Mouse (Mus musculus): ENCODE measurements around the gene Rab11fip3.

Rab11fip3 gene

DNA sequence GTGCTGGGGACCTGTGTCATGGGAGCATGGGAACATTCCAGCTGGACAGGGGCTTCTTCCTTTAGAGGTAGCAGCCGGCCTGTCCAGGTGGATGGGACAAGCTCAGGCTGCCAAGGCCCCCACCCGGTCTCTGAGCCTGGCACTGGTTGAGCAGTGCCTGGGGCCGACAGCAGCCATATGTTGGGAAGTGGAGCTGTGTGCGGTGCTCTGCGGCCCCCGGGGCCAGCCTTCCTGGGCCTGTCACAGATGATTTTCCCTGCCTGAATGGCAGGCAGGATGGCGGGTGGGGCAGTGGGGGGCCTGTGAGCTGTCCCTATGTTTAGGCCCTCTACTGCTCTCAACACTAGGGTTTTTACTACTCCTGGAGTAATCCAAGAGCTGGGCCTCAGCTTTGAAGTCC, 113.2 kb downstream of the Rab11fip3 start:
- no peak for DNase-seq (ENCODE audit: low spot score)

DNA sequence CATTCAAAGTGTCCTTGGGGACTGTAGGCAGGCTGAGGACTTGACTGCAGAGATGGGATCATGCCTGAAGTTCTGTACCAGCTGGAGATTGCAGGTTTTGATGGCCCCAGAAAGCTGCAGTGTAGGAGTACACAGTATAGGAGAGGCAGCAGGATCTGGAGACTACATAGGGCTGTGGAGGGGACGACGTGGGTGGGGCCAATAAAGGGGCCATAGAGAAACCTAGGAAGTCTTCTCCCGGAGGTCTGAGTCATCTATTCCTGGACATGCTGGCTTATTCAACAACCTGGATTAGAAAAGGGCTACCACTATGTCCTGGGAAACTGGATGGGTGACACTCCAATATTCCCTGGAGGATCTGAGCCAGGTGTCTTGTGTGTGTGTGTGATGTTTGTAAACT, 113.6 kb downstream of the Rab11fip3 start:
- no peak for DNase-seq (ENCODE audit: low spot score)

- DNase-seq (ENCODE audit: low spot score): no peak
Observed at GRCm38 (mm10) chr17:25954671-25955070, 114.7 kb downstream of the Rab11fip3 start.

DNA sequence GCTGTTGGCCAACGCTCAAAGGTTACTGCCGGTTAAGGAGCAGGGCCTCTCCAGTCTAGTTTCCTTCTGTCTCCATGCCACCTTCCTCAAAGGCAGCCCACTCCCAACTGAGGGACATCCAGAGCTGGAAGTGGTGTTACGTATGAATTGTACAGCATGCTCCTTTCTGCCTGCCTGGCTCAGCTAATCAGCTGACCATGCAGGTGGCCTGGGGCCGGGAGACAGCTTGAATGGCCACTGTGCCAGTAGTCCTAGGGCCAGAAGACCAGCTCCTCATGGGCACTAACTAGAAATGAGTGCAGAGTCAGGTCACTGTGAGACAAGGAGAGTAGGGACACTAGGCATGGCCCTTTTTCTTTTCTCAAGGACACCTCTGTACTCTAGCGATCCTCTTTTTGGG, 116.2 kb downstream of the Rab11fip3 start:
- DNase-seq (ENCODE audit: low spot score): no peak

GRCm38 (mm10) chr17:25951803-25952623, 117.3 kb downstream of the Rab11fip3 start, which contains the start of gene A930017K11Rik:
A930017K11Rik (minus strand) TSS chr17:25952565.
- DNase-seq (ENCODE audit: low spot score): no peak

DNA sequence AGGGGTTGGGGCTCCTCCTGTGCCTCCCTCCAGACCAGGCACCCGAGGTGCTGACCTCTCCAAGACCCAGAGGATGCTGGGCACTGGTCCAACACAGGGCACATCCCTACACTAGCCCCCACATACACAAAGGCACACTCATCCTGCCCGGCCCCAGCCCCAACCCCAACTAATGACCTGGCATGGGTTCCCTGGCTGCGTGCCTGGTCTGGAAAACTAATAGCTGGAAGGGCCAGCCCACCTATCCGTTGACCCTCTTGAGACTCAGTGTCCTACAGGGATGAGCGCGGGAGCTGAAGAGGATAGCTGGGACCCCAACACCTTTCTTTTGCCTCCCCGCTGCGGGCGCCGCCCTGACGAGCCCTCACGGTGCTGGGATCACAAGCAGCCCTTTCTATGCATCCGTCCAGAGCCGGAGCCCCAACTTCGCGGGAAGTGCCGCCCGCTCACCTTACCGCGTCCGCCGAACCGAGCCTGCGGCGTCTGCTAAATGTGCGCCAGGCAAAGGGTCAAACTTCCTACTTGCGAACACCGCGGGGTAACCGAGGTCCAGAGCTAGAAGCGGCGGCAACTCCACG, 118.0 kb downstream of the Rab11fip3 start:
- no peak for DNase-seq (ENCODE audit: low spot score)

DNA sequence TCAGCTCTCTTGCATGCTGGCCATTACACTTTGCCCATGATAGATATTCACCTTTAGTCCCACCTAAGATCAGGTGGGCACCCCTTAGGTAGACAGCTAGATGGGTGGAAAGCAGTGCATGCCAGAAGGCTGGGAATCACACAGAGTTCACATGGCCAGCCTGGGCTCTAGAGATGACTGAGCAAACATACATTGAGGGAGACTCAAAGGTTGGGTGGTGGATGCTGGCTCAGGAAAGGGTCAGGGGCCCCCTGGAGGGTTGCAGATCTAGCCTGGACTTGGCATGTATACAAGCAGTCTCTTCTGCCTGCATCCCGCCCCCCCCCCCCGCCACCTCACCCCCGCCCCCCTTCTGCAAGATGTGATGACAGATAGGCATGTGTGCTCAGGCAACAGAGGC, 118.6 kb downstream of the Rab11fip3 start:
- no peak for DNase-seq (ENCODE audit: low spot score)

DNA sequence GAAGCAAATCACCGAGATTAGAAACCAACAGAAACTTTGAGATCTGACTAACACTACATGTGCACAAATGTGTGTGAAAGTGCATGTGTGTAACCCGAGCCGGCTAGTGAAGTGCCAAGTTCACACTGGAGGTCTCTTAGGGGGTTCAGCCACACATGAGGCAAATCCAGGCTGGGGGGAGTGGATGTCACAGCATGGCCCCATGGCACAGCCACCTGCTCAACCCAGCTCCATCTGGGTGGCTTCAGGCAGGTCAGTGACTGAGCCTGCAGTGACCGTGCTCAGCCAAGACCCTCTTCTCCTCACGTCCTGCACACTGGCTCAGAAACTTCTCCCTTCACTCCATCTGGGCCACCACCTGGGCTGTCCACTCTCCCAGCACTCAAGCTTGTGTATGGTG, 119.4 kb downstream of the Rab11fip3 start:
- no peak for DNase-seq (ENCODE audit: low spot score)

DNA sequence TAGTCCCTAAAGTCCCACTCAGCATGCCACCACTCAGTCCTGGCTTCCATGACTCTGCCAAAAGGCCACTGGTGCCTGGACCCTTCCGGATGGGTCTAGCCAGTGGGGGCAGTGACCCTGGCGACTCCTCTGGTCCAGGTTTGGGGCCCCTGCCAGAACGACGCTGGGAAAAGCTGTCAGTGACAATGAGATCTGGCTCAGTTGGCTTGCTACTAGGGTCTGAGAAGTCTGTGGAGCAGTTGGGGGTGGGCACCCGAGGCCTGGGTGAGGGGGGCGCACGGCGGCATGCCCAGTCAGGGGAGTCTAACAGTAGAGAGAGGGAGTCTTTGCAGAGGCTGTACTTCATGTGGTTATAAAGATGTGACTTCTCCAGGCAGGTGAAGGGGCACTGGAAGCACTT, 121.3 kb downstream of the Rab11fip3 start:
- no peak for DNase-seq (ENCODE audit: low spot score)

- no peak for DNase-seq (ENCODE audit: low spot score)
Observed at GRCm38 (mm10) chr17:25947576-25947975, 121.8 kb downstream of the Rab11fip3 start.

DNA sequence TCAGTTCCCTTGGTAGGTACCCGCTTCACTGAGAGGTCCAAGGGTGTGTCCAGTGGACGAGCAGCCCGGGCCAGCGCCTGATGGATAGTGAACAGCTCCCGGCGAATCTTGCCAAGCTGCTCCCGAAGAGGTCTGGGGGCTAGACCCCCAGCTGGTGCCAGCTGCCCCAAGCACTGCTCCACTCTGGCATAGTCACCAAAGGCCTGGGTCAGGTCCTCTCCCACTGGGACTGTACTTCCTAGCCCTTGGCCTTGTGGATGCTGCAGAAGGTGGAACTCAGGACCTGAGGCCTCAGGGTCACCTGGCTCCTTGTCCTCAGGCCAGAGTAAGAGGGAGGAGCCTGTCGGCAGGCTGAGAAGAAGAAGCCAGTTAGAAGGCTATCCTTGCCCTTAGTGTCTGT, 122.5 kb downstream of the Rab11fip3 start:
- no peak for DNase-seq (ENCODE audit: low spot score)

DNA sequence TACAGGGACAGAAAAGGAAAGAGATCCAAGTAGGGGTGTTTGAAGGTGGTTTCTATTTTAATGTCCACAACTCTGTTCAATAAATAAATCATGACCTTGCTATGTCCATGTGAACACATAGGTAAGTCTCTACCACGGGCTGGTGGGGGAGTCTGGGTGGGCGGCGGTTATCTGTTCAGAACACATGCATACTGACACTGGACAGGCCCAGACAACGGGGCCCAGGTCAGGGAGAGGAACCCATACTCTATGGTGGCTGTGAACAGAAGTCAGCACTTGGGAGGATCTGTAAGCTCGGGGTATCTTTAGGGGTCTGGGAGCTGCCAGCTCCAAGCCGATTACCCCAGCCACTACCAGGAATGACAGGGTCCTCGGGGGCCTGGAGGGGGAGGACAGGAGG, 123.0 kb downstream of the Rab11fip3 start:
- DNase-seq (ENCODE audit: low spot score): no peak

GRCm38 (mm10) chr17:25945517-25946155, 123.7 kb downstream of the Rab11fip3 start:
- no peak for DNase-seq (ENCODE audit: low spot score)

- DNase-seq (ENCODE audit: low spot score): no peak
Observed at GRCm38 (mm10) chr17:25944366-25945163, 124.8 kb downstream of the Rab11fip3 start, which contains the start of the genes Pigq and Nhlrc4. Pigq (minus strand) TSS chr17:25944936. Nhlrc4 (minus strand) TSS chr17:25944961.

GRCm38 (mm10) chr17:25943769-25944168, 125.6 kb downstream of the Rab11fip3 start:
- no peak for DNase-seq (ENCODE audit: low spot score)

- no peak for DNase-seq (ENCODE audit: low spot score)
Observed at GRCm38 (mm10) chr17:25943221-25943620, 126.1 kb downstream of the Rab11fip3 start.

DNA sequence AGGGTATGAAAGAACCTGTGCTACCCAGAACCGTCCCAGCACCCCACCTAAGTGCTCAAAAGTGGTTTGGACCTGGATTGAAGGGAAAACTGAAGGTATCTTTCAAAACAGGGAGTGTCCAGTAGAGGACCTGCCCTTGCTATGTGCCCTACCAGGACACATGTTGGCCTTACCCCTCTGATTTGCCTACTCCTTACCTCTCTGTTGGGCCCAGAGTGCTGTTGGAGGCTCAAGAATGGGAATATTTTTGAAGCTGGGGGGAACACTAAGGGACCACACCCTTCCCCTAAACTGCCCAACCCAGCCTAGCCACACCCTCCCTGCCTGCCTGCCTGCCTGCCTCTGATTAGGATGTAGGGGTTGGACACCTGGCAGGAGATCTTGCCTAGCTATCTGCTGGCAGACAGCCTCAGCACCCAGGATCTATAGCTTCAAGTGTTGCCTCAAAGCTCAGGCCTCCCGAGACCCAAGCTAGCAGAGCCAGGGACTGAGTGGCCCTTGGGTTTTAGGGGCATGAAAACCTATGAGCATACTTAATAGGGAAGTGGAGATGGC, 126.7 kb downstream of the Rab11fip3 start:
- peak; percentile 80 for DNase-seq (ENCODE audit: low spot score)

GRCm38 (mm10) chr17:25941511-25942241, 127.7 kb downstream of the Rab11fip3 start:
- peak; percentile 56 for DNase-seq (ENCODE audit: low spot score)

All from spleen, adult 12 weeks (tissue).